Mouse (Mus musculus): ENCODE measurements around the gene Map4k4. TPM values are rescaled to one million over a fixed set of nuclear protein-coding genes. Genes with fewer than 3 reads are reported as not detected.

Map4k4 gene
- total RNA-seq (2023; ENCODE audit: inconsistent age), result 219 to 249 TPM (median 239 TPM) in 4 replicates

DNA sequence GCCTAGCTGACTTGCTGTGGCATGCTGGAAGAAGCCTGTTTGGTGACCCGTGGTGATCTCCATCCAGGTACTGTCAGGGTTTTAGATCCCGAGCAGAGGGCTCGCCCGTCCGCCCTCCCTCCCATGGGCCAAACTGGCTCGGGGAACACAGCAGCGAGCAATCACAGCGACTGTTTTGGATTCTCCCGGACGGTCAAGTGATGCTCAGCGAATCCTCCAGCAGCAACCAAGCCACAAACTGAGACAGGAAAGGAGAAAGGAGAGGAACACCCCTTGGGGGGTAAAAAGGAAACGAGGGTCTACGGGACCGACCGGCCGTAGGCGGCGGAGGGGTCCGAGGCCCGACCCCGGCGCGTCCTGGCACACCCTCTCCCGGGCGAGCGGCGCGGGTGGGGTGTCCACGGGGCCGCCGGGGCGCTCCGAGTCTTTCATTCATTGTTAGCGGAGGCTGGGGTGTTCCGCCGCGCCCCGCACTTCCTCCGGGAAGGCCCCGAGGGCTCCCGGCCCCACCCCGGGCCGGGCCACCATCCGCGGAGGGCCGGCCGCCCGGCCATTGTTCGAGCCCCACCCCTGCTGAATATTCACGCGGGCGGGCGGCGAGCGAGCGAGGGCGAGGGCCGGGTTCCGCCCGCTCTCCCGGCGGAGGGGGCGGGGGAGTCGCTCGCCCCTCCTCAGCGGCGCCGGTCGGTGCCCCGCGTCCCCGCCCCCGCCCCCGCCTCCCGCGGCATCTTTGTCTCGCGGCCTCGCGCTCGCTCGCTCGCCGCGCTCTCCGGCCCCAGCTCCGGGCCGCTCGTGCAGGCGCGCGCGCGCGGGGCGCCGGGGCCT is at the start of gene Map4k4:
Map4k4 (plus strand) TSS at position 733 of the 825 bp plus-strand sequence.

DNA sequence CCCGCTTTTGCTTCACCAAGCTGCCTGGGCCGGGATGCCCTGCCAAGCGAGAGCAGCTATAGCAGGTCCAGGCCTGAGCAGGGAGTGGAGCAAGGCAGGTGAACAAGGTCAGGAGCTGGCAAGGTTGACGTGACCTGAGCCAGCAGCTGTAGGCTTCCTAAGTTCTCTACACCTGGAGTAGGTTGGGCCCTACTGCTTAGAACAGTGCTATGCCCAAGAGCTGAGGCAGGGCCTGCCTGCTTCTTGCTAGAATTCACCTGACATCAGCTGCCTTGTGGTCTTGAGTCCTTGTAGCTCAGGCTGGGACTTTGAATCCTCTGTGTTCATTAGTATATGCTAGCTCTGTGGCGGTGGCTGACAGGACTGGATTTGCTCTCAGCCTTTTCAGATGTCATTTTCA is 173.1 kb downstream of the Map4k4 start, which contains the start of gene Il1r2:
Il1r2 (plus strand) TSS at position 301 of the 400 bp plus-strand sequence.

Other genes with a start within 250 kb of the Map4k4 start
- gene Creg2, start 249.4 kb upstream of the Map4k4 start, total RNA-seq (2023; ENCODE audit: inconsistent age), result not detected in 4 replicates
- not detected in 4 replicates for gene Rfx8, start 179.9 kb upstream of the Map4k4 start, total RNA-seq (2023; ENCODE audit: inconsistent age)
- gene Gm3646, start 95.6 kb upstream of the Map4k4 start, total RNA-seq (2023; ENCODE audit: inconsistent age), result not detected in 4 replicates
- 11.9 to 22.1 TPM (median 16.6 TPM) in 4 replicates for gene Il1r2, start 173.2 kb downstream of the Map4k4 start, total RNA-seq (2023; ENCODE audit: inconsistent age)